ENCODE assay signal across 19 mouse cellular contexts in genomic region chrX:142516406-142517131, GRCm38 (mm10).
DNase-seq lines count a peak whose midpoint lies in the region; ATAC-seq and TF ChIP-seq lines count a peak whose summit lies in the region.
"Had no signal": no experiment of that assay in that cellular context is flagged by ENCODE, and none has a peak within 500 bp of the region (broad histone marks: within the 10 kb centered on the region; RNA-seq: fewer than 3 reads in every experiment).

No protein-coding gene starts in this region.

- TF ChIP-seq CTCF in lung, embryonic 14.5 days (IDR thresholded peaks at IDR 0.05; ENCODE audit: low read depth), result no peak

- no peaks in the 10 kb centered on the region for H3K4me1 ChIP-seq in lung, embryonic 14.5 days (ENCODE audit: insufficient read depth)
- H3K4me1 ChIP-seq: embryonic facial prominence, embryonic 15.5 days; heart, embryonic 12.5 days; hindbrain, embryonic 12.5 days had no signal

- 73% methylated on average over 5 of the region's 5 CpGs for WGBS in lung, embryonic 14.5 days

- H3K27ac ChIP-seq in lung, embryonic 14.5 days (ENCODE audit: low read depth), result no peak overlapping the region
- H3K27ac ChIP-seq: embryonic facial prominence, embryonic 15.5 days; gastrocnemius, adult 2 months; hindbrain, embryonic 12.5 days had no signal

- H3K4me2 ChIP-seq in lung, embryonic 14.5 days, result no peak overlapping the region
- H3K4me2 ChIP-seq: embryonic facial prominence, embryonic 15.5 days; heart, embryonic 12.5 days; hindbrain, embryonic 12.5 days had no signal

- H3K9ac ChIP-seq in lung, embryonic 14.5 days, result no peak overlapping the region
- H3K9ac ChIP-seq: embryonic facial prominence, embryonic 15.5 days; heart, embryonic 12.5 days; hindbrain, embryonic 12.5 days had no signal

- no peaks in the 10 kb centered on the region for H3K9me3 ChIP-seq in lung, embryonic 14.5 days (ENCODE audit: low read depth, low read length)
- H3K9me3 ChIP-seq: embryonic facial prominence, embryonic 15.5 days; heart, embryonic 12.5 days; hindbrain, embryonic 12.5 days had no signal

- no peak for ATAC-seq in lung, embryonic 14.5 days (ENCODE audit: insufficient read depth)
- ATAC-seq: midbrain, embryonic 16.5 days had no signal

- no peaks in the 10 kb centered on the region for H3K27me3 ChIP-seq in lung, embryonic 14.5 days (ENCODE audit: insufficient read depth, low read length)
- H3K27me3 ChIP-seq: embryonic facial prominence, embryonic 15.5 days; heart, embryonic 12.5 days; hindbrain, embryonic 12.5 days had no signal

- H3K4me3 ChIP-seq in lung, embryonic 14.5 days (ENCODE audit: low read depth, low read length), result no peak overlapping the region
- H3K4me3 ChIP-seq: embryonic facial prominence, embryonic 15.5 days; gastrocnemius, adult 2 months; heart, embryonic 12.5 days; hindbrain, embryonic 12.5 days had no signal

- H3K36me3 ChIP-seq in lung, embryonic 14.5 days (ENCODE audit: insufficient read depth), result no peaks in the 10 kb centered on the region
- H3K36me3 ChIP-seq: embryonic facial prominence, embryonic 15.5 days; heart, embryonic 12.5 days; hindbrain, embryonic 12.5 days had no signal

- DNase-seq in adrenal gland, adult 2 months, result peak; percentile 14
- DNase-seq in adrenal gland, postnatal 4 days (ENCODE audit: low spot score in 2 of 2), result no peak
- DNase-seq in lung, embryonic 14.5 days, result peak; percentile 5
- no peak for DNase-seq in lung, postnatal 14 days
- DNase-seq in lung, postnatal 25 days (ENCODE audit: low spot score), result peak; percentile 48
- DNase-seq in embryo, embryonic 10.5 days (ENCODE audit: low spot score), result no peak
- no peak for DNase-seq in right cerebral cortex, postnatal 10 days (ENCODE audit: low spot score in 2 of 2)
- DNase-seq in kidney, postnatal 36 days, result no peak
- DNase-seq: adrenal gland, postnatal 14 days; cerebellum, adult 11-12 months; cerebellum, postnatal 25 days; gastrocnemius, adult 2 months; heart, postnatal 14 days; right cerebral cortex, postnatal 4 days; thymus, postnatal 25 days had no signal

Comparison
In these comparisons a context has a peak if more than half of its experiments do, and no peak if none do; other contexts are left out.
1. DNase-seq: peak in adrenal gland, adult 2 months (single experiment), lung, embryonic 14.5 days (single experiment) and lung, postnatal 25 days (single experiment); none in adrenal gland, postnatal 4 days (0 of 2), lung, postnatal 14 days (single experiment), embryo, embryonic 10.5 days (single experiment), right cerebral cortex, postnatal 10 days (0 of 2) and kidney, postnatal 36 days (0 of 2).